Mouse (Mus musculus): ENCODE measurements around the gene Psrc1.

GRCm38 (mm10) chr3:108381945-108382875, 1.4 kb upstream of the Psrc1 start:
- no peak for TF ChIP-seq ZC3H11A (IDR thresholded peaks at IDR 0.05; ENCODE audit: borderline replicate concordance, low read depth, low read length)
- no peak for TF ChIP-seq MAFK (IDR thresholded peaks at IDR 0.05; ENCODE audit: insufficient read depth, low read depth, low read length)
- TF ChIP-seq HCFC1 (IDR thresholded peaks at IDR 0.05; ENCODE audit: borderline replicate concordance, insufficient read depth, low read length) = no peak
- TF ChIP-seq ZNF384 (IDR thresholded peaks at IDR 0.05; ENCODE audit: low read depth, low read length) = no peak
- TF ChIP-seq CHD2 (IDR thresholded peaks at IDR 0.05; ENCODE audit: low read depth, low read length) = no peak

Measured in ES-E14 (cell line).